Mouse (Mus musculus): ENCODE data around the gene Fgd4. TPM values are rescaled to one million over a fixed set of nuclear protein-coding genes. Genes with fewer than 3 reads are reported as not detected.
"Not testable (repeated sequence)": the region's sequence is repeated elsewhere in the genome, so short reads cannot be mapped to it uniquely, and the experiment has no call there.

Gene Fgd4
- polyA plus RNA-seq, 1 experiment from 2014 or later: 16.2 TPM

- WGBS: 91% methylated on average over 4 of the region's 4 CpGs
- Histone ChIP-seq H3K4me1 (ENCODE audit: control insufficient read depth, insufficient read depth, low read length) (no peaks in the 10 kb centered on the region), H3K27ac (ENCODE audit: low read depth, low read length) (no peak overlapping the region), H3K36me3 (ENCODE audit: control insufficient read depth, insufficient read depth, low read length) (peaks cover 7% of the 10 kb centered on the region; the same call in 1 of the 2 replicates), H3K27me3 (ENCODE audit: control insufficient read depth, insufficient read depth, low read length) (no peaks in the 10 kb centered on the region), H3K4me3 (ENCODE audit: low read length) (no peak overlapping the region), H3K9me3 (ENCODE audit: control insufficient read depth, low read length) (no peaks in the 10 kb centered on the region), H3K4me2 (replicated peaks; ENCODE audit: low read depth, low read length) (no peak overlapping the region), H3K9ac (ENCODE audit: low read depth, low read length) (no peak overlapping the region)
- no peak for ATAC-seq (ENCODE audit: low FRiP score, low TSS enrichment)
These were observed 115.7 kb downstream of the Fgd4 start for GRCm38 (mm10) chr16:16484601-16485000.

- H3K27ac ChIP-seq (ENCODE audit: low read depth, low read length); H3K4me2 ChIP-seq (replicated peaks; ENCODE audit: low read depth, low read length); H3K36me3 ChIP-seq (ENCODE audit: control insufficient read depth, insufficient read depth, low read length); H3K4me3 ChIP-seq (ENCODE audit: low read length); H3K4me1 ChIP-seq (ENCODE audit: control insufficient read depth, insufficient read depth, low read length); H3K9me3 ChIP-seq (ENCODE audit: control insufficient read depth, low read length); H3K9ac ChIP-seq (ENCODE audit: low read depth, low read length); H3K27me3 ChIP-seq (ENCODE audit: control insufficient read depth, insufficient read depth, low read length); ATAC-seq (ENCODE audit: low FRiP score, low TSS enrichment): not testable (repeated sequence)
- WGBS: 91% methylated on average over 10 of the region's 10 CpGs
These were observed 126.9 kb downstream of the Fgd4 start for GRCm38 (mm10) chr16:16473451-16473850.

- no peak overlapping the region for H3K4me2 ChIP-seq (replicated peaks; ENCODE audit: low read depth, low read length)
- H3K9me3 ChIP-seq (ENCODE audit: control insufficient read depth, low read length): no peaks in the 10 kb centered on the region
- ATAC-seq (ENCODE audit: low FRiP score, low TSS enrichment): no peak
- 91% methylated on average over 1 of the region's 1 CpGs for WGBS
- peaks cover 7% of the 10 kb centered on the region; the same call in 1 of the 2 replicates for H3K36me3 ChIP-seq (ENCODE audit: control insufficient read depth, insufficient read depth, low read length)
- H3K27ac ChIP-seq (ENCODE audit: low read depth, low read length): no peak overlapping the region
- no peaks in the 10 kb centered on the region for H3K27me3 ChIP-seq (ENCODE audit: control insufficient read depth, insufficient read depth, low read length)
- no peaks in the 10 kb centered on the region for H3K4me1 ChIP-seq (ENCODE audit: control insufficient read depth, insufficient read depth, low read length)
- no peak overlapping the region for H3K9ac ChIP-seq (ENCODE audit: low read depth, low read length)
- no peak overlapping the region for H3K4me3 ChIP-seq (ENCODE audit: low read length)
These were observed 150.3 kb downstream of the Fgd4 start for GRCm38 (mm10) chr16:16450021-16450420.

- H3K36me3 ChIP-seq (ENCODE audit: control insufficient read depth, insufficient read depth, low read length): peaks cover 12% of the 10 kb centered on the region; the same call in 1 of the 2 replicates
- no peak for ATAC-seq (ENCODE audit: low FRiP score, low TSS enrichment)
- WGBS: 38% methylated on average over 1 of the region's 1 CpGs
- no peak overlapping the region for H3K4me3 ChIP-seq (ENCODE audit: low read length)
- no peaks in the 10 kb centered on the region for H3K27me3 ChIP-seq (ENCODE audit: control insufficient read depth, insufficient read depth, low read length)
- H3K27ac ChIP-seq (ENCODE audit: low read depth, low read length): no peak overlapping the region
- H3K4me2 ChIP-seq (replicated peaks; ENCODE audit: low read depth, low read length): no peak overlapping the region
- H3K9ac ChIP-seq (ENCODE audit: low read depth, low read length): no peak overlapping the region
- H3K9me3 ChIP-seq (ENCODE audit: control insufficient read depth, low read length): no peaks in the 10 kb centered on the region
- no peaks in the 10 kb centered on the region for H3K4me1 ChIP-seq (ENCODE audit: control insufficient read depth, insufficient read depth, low read length)
These were observed 161.9 kb downstream of the Fgd4 start for GRCm38 (mm10) chr16:16438436-16438835.

- 96% methylated on average over 2 of the region's 2 CpGs for WGBS
- H3K9me3 ChIP-seq (ENCODE audit: control insufficient read depth, low read length): no peaks in the 10 kb centered on the region
- no peak for ATAC-seq (ENCODE audit: low FRiP score, low TSS enrichment)
- H3K36me3 ChIP-seq (ENCODE audit: control insufficient read depth, insufficient read depth, low read length): peaks cover 11% of the 10 kb centered on the region; the same call in 1 of the 2 replicates
- no peak overlapping the region for H3K27ac ChIP-seq (ENCODE audit: low read depth, low read length)
- no peaks in the 10 kb centered on the region for H3K27me3 ChIP-seq (ENCODE audit: control insufficient read depth, insufficient read depth, low read length)
- H3K4me1 ChIP-seq (ENCODE audit: control insufficient read depth, insufficient read depth, low read length): no peaks in the 10 kb centered on the region
- H3K4me2 ChIP-seq (replicated peaks; ENCODE audit: low read depth, low read length): no peak overlapping the region
- no peak overlapping the region for H3K4me3 ChIP-seq (ENCODE audit: low read length)
- no peak overlapping the region for H3K9ac ChIP-seq (ENCODE audit: low read depth, low read length)
These were observed 177.9 kb downstream of the Fgd4 start for GRCm38 (mm10) chr16:16422456-16422855.

GRCm38 (mm10) chr16:16367217-16367616 lies 233.1 kb downstream of the Fgd4 start:
- H3K27me3 ChIP-seq (ENCODE audit: control insufficient read depth, insufficient read depth, low read length); H3K9ac ChIP-seq (ENCODE audit: low read depth, low read length); H3K4me1 ChIP-seq (ENCODE audit: control insufficient read depth, insufficient read depth, low read length); H3K9me3 ChIP-seq (ENCODE audit: control insufficient read depth, low read length); H3K27ac ChIP-seq (ENCODE audit: low read depth, low read length); ATAC-seq (ENCODE audit: low FRiP score, low TSS enrichment); H3K36me3 ChIP-seq (ENCODE audit: control insufficient read depth, insufficient read depth, low read length); H3K4me3 ChIP-seq (ENCODE audit: low read length); H3K4me2 ChIP-seq (replicated peaks; ENCODE audit: low read depth, low read length): not testable (repeated sequence)
- WGBS: 57% methylated on average over 8 of the region's 9 CpGs

Other genes starting within 250 kb of the Fgd4 start
- gene Dnm1l, start 241.6 kb downstream of the Fgd4 start, polyA plus RNA-seq (2014; fragmentation: Nextera tagmentation; extraction: Ambion mirVana): 53.6 and 61.9 TPM in 2 replicates
- not detected in 2 replicates for gene Olfr19, start 75.9 kb upstream of the Fgd4 start, polyA plus RNA-seq (2014; fragmentation: Nextera tagmentation; extraction: Ambion mirVana)
- 0.60 and 0.77 TPM in 2 replicates for gene Spag6l, start 228.9 kb upstream of the Fgd4 start, polyA plus RNA-seq (2014; fragmentation: Nextera tagmentation; extraction: Ambion mirVana)